Mouse (Mus musculus) erythroblast, embryonic 14.5 days (primary cell): ENCODE results near the gene Actr2. TPM values are rescaled to one million over a fixed set of nuclear protein-coding genes. Genes with fewer than 3 reads are reported as not detected.
A peak's percentile ranks its signal among the peaks of the same experiment; 100 is the strongest.
"Not testable (repeated sequence)": the region's sequence is repeated elsewhere in the genome, so short reads cannot be mapped to it uniquely, and the experiment has no call there.

Experiments
- H3K27me3 ChIP-seq: 2 replicates; pipeline ENCODE4 v1.6.1; 2012; ENCODE audit warnings: inconsistent platforms; ENCODE audit not compliant: control insufficient read depth
- H3K36me3 ChIP-seq: 2 replicates; pipeline ENCODE4 v1.6.1; 2012; ENCODE audit warnings: mild to moderate bottlenecking, inconsistent platforms; ENCODE audit not compliant: control insufficient read depth
- H3K4me1 ChIP-seq: 2 replicates; pipeline ENCODE4 v1.6.1; 2012; ENCODE audit warnings: inconsistent platforms; ENCODE audit not compliant: control insufficient read depth
- H3K4me3 ChIP-seq: replicated peaks from 2 replicates; pipeline ENCODE3; 2012; ENCODE audit warnings: moderate library complexity, mild to moderate bottlenecking, inconsistent platforms
- H3K9me3 ChIP-seq: 2 replicates; pipeline ENCODE4 v1.6.1; 2012; ENCODE audit warnings: low read length, inconsistent platforms, mixed read lengths; ENCODE audit not compliant: control insufficient read depth
- GATA1 ChIP-seq: IDR thresholded peaks from 2 replicates; pipeline ENCODE4 v1.6.1; 2012; ENCODE audit warnings: low read length, inconsistent platforms, mixed read lengths
- TAL1 ChIP-seq: IDR thresholded peaks from 3 replicates; pipeline ENCODE4 v1.6.1; 2012; ENCODE audit warnings: low read length, inconsistent platforms, mixed read lengths
- polyA plus RNA-seq: library from polyadenylated mRNA; stranded (reverse); fragments of >175 nt; gene quantifications from 2 replicates; pipeline ENCODE4 v1.2.3, GENCODE M21; 2012

Gene Actr2
- 0.37 and 1.1 TPM in 2 replicates for polyA plus RNA-seq

GRCm38 (mm10) chr11:20112741-20113480 is at the start of gene Actr2:
Actr2 (minus strand) TSS chr11:20112913.
- TF ChIP-seq GATA1 (no peak), TAL1 (no peak)
- Histone ChIP-seq H3K9me3 (no peaks in the 10 kb centered on the region), H3K4me3 (peak within 1 kb of the TSS; percentile 99), H3K27me3 (no peaks in the 10 kb centered on the region), H3K4me1 (peaks cover 54% of the 10 kb centered on the region), H3K36me3 (peaks cover 18% of the 10 kb centered on the region)

DNA sequence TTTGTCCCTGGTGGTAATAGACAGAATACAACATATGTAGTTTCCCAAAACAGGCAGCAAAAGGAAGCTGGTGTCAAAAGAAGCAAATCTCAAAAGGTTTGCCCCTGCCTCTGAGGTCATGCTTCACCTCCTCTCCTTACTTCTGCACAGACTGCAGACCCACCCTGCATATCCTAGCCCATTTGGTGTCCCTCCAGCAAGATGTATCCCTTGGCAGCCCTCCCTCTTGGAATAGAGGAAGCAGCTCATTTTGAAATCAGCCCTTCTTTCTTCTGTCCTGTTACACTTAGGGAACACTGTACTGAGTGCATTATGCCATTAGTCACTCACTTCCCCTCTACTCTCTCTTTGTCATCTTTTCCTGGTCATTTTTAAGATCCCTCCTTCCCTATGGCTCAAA is 46.2 kb upstream of the Actr2 start:
- H3K36me3 ChIP-seq: no peaks in the 10 kb centered on the region
- H3K4me3 ChIP-seq: no peak overlapping the region
- H3K27me3 ChIP-seq: no peaks in the 10 kb centered on the region
- no peak for TF ChIP-seq GATA1
- no peak for TF ChIP-seq TAL1
- H3K4me1 ChIP-seq: no peaks in the 10 kb centered on the region; the same call in 1 of the 2 replicates
- H3K9me3 ChIP-seq: no peaks in the 10 kb centered on the region

DNA sequence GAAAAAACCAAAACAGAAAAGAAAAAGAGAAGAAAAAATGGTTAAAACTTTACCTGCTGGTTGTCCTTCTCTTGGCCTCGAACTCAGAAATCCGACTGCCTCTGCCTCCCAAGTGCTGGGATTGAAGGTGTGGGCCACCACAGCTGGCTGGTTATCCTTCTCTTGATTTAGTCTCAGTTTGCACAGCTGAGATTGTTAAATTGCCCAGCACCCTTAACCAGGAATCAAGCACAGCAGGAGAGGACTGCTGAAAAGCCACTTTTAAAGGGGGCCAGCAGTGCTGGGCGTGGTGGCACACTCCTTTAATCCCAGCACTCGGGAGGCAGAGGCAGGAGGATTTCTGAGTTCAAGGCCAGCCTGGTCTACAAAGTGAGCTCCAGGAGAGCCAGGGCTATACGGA is 40.8 kb upstream of the Actr2 start:
- not testable (repeated sequence) for H3K9me3 ChIP-seq, H3K36me3 ChIP-seq, H3K4me3 ChIP-seq, H3K27me3 ChIP-seq, H3K4me1 ChIP-seq

GRCm38 (mm10) chr11:20152107-20152901 is 39.6 kb upstream of the Actr2 start:
- no peak for TF ChIP-seq TAL1
- TF ChIP-seq GATA1: no peak
- Histone ChIP-seq H3K9me3 (no peaks in the 10 kb centered on the region), H3K27me3 (no peaks in the 10 kb centered on the region), H3K4me1 (no peaks in the 10 kb centered on the region), H3K36me3 (no peaks in the 10 kb centered on the region), H3K4me3 (no peak overlapping the region)

- Histone ChIP-seq H3K4me1 (no peaks in the 10 kb centered on the region), H3K36me3 (no peaks in the 10 kb centered on the region), H3K27me3 (no peaks in the 10 kb centered on the region), H3K4me3 (no peak overlapping the region), H3K9me3 (no peaks in the 10 kb centered on the region)
- no peak for TF ChIP-seq TAL1
- TF ChIP-seq GATA1: no peak
These were observed 38.6 kb upstream of the Actr2 start for GRCm38 (mm10) chr11:20151290-20151689.

DNA sequence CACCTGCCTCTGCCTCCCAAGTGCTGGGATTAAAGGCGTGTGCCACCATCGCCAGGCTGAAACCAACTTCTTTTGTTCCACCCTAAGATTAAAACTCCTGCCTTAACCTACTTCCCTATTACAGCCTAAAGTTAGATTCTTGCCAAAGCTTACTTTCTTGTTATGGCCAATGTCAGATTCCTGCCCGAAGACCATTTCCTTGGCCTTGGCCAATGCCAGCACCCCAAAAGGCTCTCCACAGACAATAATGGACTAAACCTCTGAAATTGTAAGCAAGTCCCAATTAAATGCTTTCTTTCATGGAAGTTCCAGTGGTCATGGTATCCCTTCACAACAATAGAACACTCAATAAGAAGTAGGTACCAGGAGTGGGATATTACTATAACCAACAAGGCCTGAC is 37.2 kb upstream of the Actr2 start:
- no peak for TF ChIP-seq GATA1

DNA sequence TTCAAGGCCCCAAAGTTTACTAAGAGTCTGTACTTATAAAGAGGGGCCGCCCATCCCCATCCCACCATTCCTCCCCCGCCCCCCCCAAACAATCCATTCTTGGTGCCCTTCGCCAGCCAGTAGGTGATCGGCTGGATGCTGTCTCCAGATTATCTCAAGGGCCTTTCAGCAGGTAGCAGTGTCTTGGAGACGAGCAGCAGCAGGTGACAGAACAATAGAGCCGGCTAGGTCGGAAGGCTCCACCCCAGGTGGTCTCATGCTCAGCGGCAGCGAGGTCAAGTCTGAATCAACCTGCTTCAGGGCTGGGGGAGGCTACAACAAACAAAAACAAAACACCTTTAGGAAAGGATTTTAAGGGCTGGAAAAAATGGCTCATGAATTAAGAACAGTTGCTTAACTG is 32.7 kb upstream of the Actr2 start:
- H3K4me3 ChIP-seq: no peak overlapping the region
- H3K9me3 ChIP-seq: no peaks in the 10 kb centered on the region
- H3K36me3 ChIP-seq: no peaks in the 10 kb centered on the region
- no peaks in the 10 kb centered on the region for H3K4me1 ChIP-seq
- no peaks in the 10 kb centered on the region for H3K27me3 ChIP-seq
- no peak for TF ChIP-seq TAL1
- TF ChIP-seq GATA1: no peak

More for the DNA sequence above, 37.2 kb upstream of the Actr2 start:
- Histone ChIP-seq H3K4me1 (no peaks in the 10 kb centered on the region), H3K9me3 (no peaks in the 10 kb centered on the region), H3K27me3 (no peaks in the 10 kb centered on the region), H3K4me3 (no peak overlapping the region), H3K36me3 (no peaks in the 10 kb centered on the region)

GRCm38 (mm10) chr11:20144536-20145263 is 32.0 kb upstream of the Actr2 start:
- no peak for TF ChIP-seq GATA1
- no peak for TF ChIP-seq TAL1
- no peaks in the 10 kb centered on the region for H3K36me3 ChIP-seq
- H3K27me3 ChIP-seq: no peaks in the 10 kb centered on the region
- H3K4me1 ChIP-seq: no peaks in the 10 kb centered on the region
- H3K9me3 ChIP-seq: no peaks in the 10 kb centered on the region
- no peak overlapping the region for H3K4me3 ChIP-seq

DNA sequence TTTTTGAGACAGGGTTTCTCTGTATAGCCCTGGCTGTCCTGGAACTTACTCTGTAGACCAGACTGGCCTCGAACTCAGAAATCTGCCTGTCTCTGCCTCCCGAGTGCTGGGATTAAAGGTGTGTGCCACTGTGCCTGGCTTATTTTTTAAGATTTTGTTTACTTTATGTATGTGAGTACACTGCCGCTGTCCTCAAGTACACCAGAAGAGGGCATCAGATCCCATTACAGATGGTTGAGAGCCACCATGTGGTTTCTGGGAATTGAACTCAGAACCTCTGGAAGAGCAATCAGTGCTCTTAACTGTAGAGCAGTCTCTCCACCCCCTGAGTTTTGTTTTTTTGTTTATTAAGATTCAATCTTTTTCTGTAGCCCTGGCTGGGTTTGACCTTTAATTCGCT is 31.0 kb upstream of the Actr2 start:
- H3K4me1 ChIP-seq, H3K36me3 ChIP-seq: not testable (repeated sequence)

More for the DNA sequence above, 31.0 kb upstream of the Actr2 start:
- not testable (repeated sequence) for H3K9me3 ChIP-seq, H3K4me3 ChIP-seq, H3K27me3 ChIP-seq
